Mouse (Mus musculus) heart, embryonic 14.5 days (tissue): ENCODE results near the gene Pnkp. TPM values are rescaled to one million over a fixed set of nuclear protein-coding genes. Genes with fewer than 3 reads are reported as not detected.

ENCODE experiments used
- ATAC-seq: fragments of 200-750 bp; cut with Nextera tagmentation; 2 replicates; pipeline ENCODE4 v1.8.0; 2017; ENCODE audit warnings: low read depth, moderate TSS enrichment; ENCODE audit not compliant: insufficient number of reproducible peaks, insufficient read depth, low FRiP score
- H3K27ac ChIP-seq, 2 experiments: fragments of 200-500 bp in 1 of 2; fragments of 300-500 bp in 1 of 2; sonication (generic) in 1 of 2; replicated peaks in 1 of 2; 2 replicates each; pipeline ENCODE4 v1.5.1; 2012 to 2014; ENCODE audit warnings: low read depth in 2 of 2, low read length in 2 of 2, control low read depth in 1 of 2, mild to moderate bottlenecking in 1 of 2, mixed read lengths in 1 of 2; ENCODE audit not compliant: control insufficient read depth in 1 of 2, insufficient read depth in 1 of 2
- H3K27me3 ChIP-seq: fragments of 300-500 bp; sonication (generic); 2 replicates; pipeline ENCODE4 v1.6.1; 2014; ENCODE audit warnings: mild to moderate bottlenecking, low read length, control low read depth; ENCODE audit not compliant: control insufficient read depth, insufficient read depth
- H3K36me3 ChIP-seq: fragments of 300-500 bp; sonication (generic); 2 replicates; pipeline ENCODE4 v1.6.1; 2014; ENCODE audit warnings: mild to moderate bottlenecking, control low read depth, low read length, mixed read lengths; ENCODE audit not compliant: control insufficient read depth, insufficient read depth
- H3K4me1 ChIP-seq, 2 experiments: fragments of 200-500 bp in 1 of 2; fragments of 300-500 bp in 1 of 2; sonication (generic) in 1 of 2; 2 replicates each; pipeline ENCODE4 v1.6.1; 2012 to 2014; ENCODE audit warnings: low read length in 2 of 2, control low read depth in 1 of 2, mixed read lengths in 1 of 2; ENCODE audit not compliant: control insufficient read depth in 2 of 2, insufficient read depth in 2 of 2
- H3K4me2 ChIP-seq: fragments of 300-500 bp; sonication (generic); 2 replicates; pipeline ENCODE4 v1.6.1; 2014; ENCODE audit warnings: mild to moderate bottlenecking, low read length
- H3K4me3 ChIP-seq, 2 experiments: fragments of 200-500 bp in 1 of 2; fragments of 300-500 bp in 1 of 2; sonication (generic) in 1 of 2; 2 replicates each; pipeline ENCODE4 v1.5.1; 2012 to 2014; ENCODE audit warnings: low read length in 2 of 2, mild to moderate bottlenecking in 2 of 2, control low read depth in 1 of 2, low read depth in 1 of 2, moderate library complexity in 1 of 2; ENCODE audit not compliant: control insufficient read depth in 1 of 2, insufficient read depth in 1 of 2
- H3K9ac ChIP-seq: fragments of 300-500 bp; sonication (generic); 2 replicates; pipeline ENCODE4 v1.6.1; 2014; ENCODE audit warnings: mild to moderate bottlenecking, low read length
- H3K9me3 ChIP-seq: fragments of 300-500 bp; sonication (generic); 2 replicates; pipeline ENCODE4 v1.6.1; 2016; ENCODE audit warnings: low read length, control low read depth; ENCODE audit not compliant: control insufficient read depth
- WGBS: fragments of 180-500 bp; shearing (Covaris S2); extraction: QIAGEN DNeasy Blood & Tissue Kit; methylation state at CpG from one replicate; pipeline ENCODE4 v1.1.7; 2014; 5-methylcytosine and 5-hydroxymethylcytosine counted together
- polyA plus RNA-seq: library from polyadenylated mRNA; unstranded; fragments of >200 nt; fragmentation: Nextera tagmentation; extraction: Ambion mirVana; gene quantifications from 2 replicates; pipeline ENCODE4 v1.2.1, GENCODE M21; 2014

The Pnkp gene
- polyA plus RNA-seq, 1 experiment from 2014 or later, result 22.7 TPM

GRCm38 (mm10) chr7:44891611-44892010, 34.7 kb downstream of the Pnkp start:
- peak overlapping the region; percentile 89 for H3K4me2 ChIP-seq
- 21% methylated on average over 6 of the region's 6 CpGs for WGBS
- peak overlapping the region in 1 of 2 experiments; percentile 93; a peak in 3 of 4 replicates for H3K27ac ChIP-seq
- peaks cover 27 to 50% of the 10 kb centered on the region in 2 experiments for H3K4me1 ChIP-seq
- no peaks in the 10 kb centered on the region for H3K27me3 ChIP-seq
- H3K4me3 ChIP-seq, result peak overlapping the region; percentile 64 to 75
- no peak for ATAC-seq
- peaks cover 31% of the 10 kb centered on the region for H3K36me3 ChIP-seq
- peak overlapping the region; percentile 85 for H3K9ac ChIP-seq
- H3K9me3 ChIP-seq, result no peaks in the 10 kb centered on the region

- ATAC-seq, result peak; percentile 56
- peak within 1 kb of the TSS; percentile 64 to 75 for H3K4me3 ChIP-seq
- WGBS, result under 1% methylated on average over 56 of the region's 56 CpGs
- no peaks in the 10 kb centered on the region for H3K27me3 ChIP-seq
- peaks cover 26 to 55% of the 10 kb centered on the region in 2 experiments for H3K4me1 ChIP-seq
- peak within 1 kb of the TSS; percentile 85 for H3K9ac ChIP-seq
- H3K9me3 ChIP-seq, result no peaks in the 10 kb centered on the region
- H3K27ac ChIP-seq, result peak within 1 kb of the TSS; percentile 87 to 93
- H3K36me3 ChIP-seq, result peaks cover 23% of the 10 kb centered on the region
- peak within 1 kb of the TSS; percentile 89 for H3K4me2 ChIP-seq
Measured at GRCm38 (mm10) chr7:44892276-44892921, 35.5 kb downstream of the Pnkp start, which contains the start of gene Med25. Med25 (minus strand) TSS chr7:44892712.

- H3K9ac ChIP-seq, result peak overlapping the region; percentile 27
- peak overlapping the region; percentile 89 for H3K4me2 ChIP-seq
- H3K9me3 ChIP-seq, result no peaks in the 10 kb centered on the region
- WGBS, result 24% methylated on average over 8 of the region's 8 CpGs
- peak overlapping the region in 1 of 2 experiments; percentile 64; a peak in 1 of 4 replicates for H3K4me3 ChIP-seq
- peak overlapping the region; percentile 69 to 87 for H3K27ac ChIP-seq
- peaks cover 26 to 47% of the 10 kb centered on the region in 2 experiments for H3K4me1 ChIP-seq
- H3K27me3 ChIP-seq, result no peaks in the 10 kb centered on the region
- peaks cover 26% of the 10 kb centered on the region for H3K36me3 ChIP-seq
- ATAC-seq, result no peak
Measured at GRCm38 (mm10) chr7:44893197-44893596, 36.3 kb downstream of the Pnkp start.

GRCm38 (mm10) chr7:44894175-44894574, 37.2 kb downstream of the Pnkp start:
- no peak overlapping the region for H3K4me3 ChIP-seq
- ATAC-seq, result no peak
- H3K9me3 ChIP-seq, result no peaks in the 10 kb centered on the region
- 81% methylated on average over 3 of the region's 3 CpGs for WGBS
- no peaks in the 10 kb centered on the region for H3K27me3 ChIP-seq
- H3K9ac ChIP-seq, result no peak overlapping the region
- H3K36me3 ChIP-seq, result peaks cover 22% of the 10 kb centered on the region
- peaks cover 19 to 45% of the 10 kb centered on the region in 2 experiments for H3K4me1 ChIP-seq
- no peak overlapping the region for H3K27ac ChIP-seq
- no peak overlapping the region for H3K4me2 ChIP-seq

- Histone ChIP-seq H3K4me2 (peak overlapping the region; percentile 83), H3K27ac (peak overlapping the region; percentile 68 to 88; a peak in 2 of 4 replicates), H3K27me3 (no peaks in the 10 kb centered on the region), H3K9me3 (no peaks in the 10 kb centered on the region), H3K4me1 (peaks cover 16 to 42% of the 10 kb centered on the region in 2 experiments), H3K4me3 (peak overlapping the region; percentile 62 to 70; a peak in 3 of 4 replicates), H3K36me3 (peaks cover 25% of the 10 kb centered on the region), H3K9ac (no peak overlapping the region; the same call in 1 of the 2 replicates)
- WGBS, result 78% methylated on average over 7 of the region's 7 CpGs
- ATAC-seq, result no peak
Measured at GRCm38 (mm10) chr7:44895206-44895592, 38.3 kb downstream of the Pnkp start.

- peak; percentile 50 for ATAC-seq
- Histone ChIP-seq H3K4me1 (peaks cover 15 to 36% of the 10 kb centered on the region in 2 experiments), H3K27ac (peak within 1 kb of the TSS; percentile 74 to 88), H3K36me3 (peaks cover 25% of the 10 kb centered on the region), H3K27me3 (no peaks in the 10 kb centered on the region), H3K9ac (peak within 1 kb of the TSS; percentile 84), H3K4me3 (peak within 1 kb of the TSS; percentile 62 to 70), H3K4me2 (peak within 1 kb of the TSS; percentile 83), H3K9me3 (no peaks in the 10 kb centered on the region)
- 2% methylated on average over 34 of the region's 34 CpGs for WGBS
Measured at GRCm38 (mm10) chr7:44895593-44896434, 38.9 kb downstream of the Pnkp start, which contains the start of gene Fuz. Fuz (plus strand) TSS chr7:44896079.

GRCm38 (mm10) chr7:44896499-44896898, 39.6 kb downstream of the Pnkp start:
- Histone ChIP-seq H3K9me3 (no peaks in the 10 kb centered on the region), H3K27me3 (no peaks in the 10 kb centered on the region), H3K4me2 (peak overlapping the region; percentile 83), H3K9ac (peak overlapping the region; percentile 84), H3K36me3 (peaks cover 28% of the 10 kb centered on the region), H3K27ac (peak overlapping the region; percentile 74 to 88), H3K4me3 (peak overlapping the region; percentile 62 to 70), H3K4me1 (peaks cover 14 to 32% of the 10 kb centered on the region in 2 experiments)
- 38% methylated on average over 10 of the region's 10 CpGs for WGBS
- ATAC-seq, result no peak
